Mouse (Mus musculus): ENCODE measurements at regions not wholly inside any gene's neighbourhood (a gene's known extent, or its start where the extent isn't known, plus 50 kb on each side); places are given as distances from the start of the nearest gene placed in this dataset.

DNA sequence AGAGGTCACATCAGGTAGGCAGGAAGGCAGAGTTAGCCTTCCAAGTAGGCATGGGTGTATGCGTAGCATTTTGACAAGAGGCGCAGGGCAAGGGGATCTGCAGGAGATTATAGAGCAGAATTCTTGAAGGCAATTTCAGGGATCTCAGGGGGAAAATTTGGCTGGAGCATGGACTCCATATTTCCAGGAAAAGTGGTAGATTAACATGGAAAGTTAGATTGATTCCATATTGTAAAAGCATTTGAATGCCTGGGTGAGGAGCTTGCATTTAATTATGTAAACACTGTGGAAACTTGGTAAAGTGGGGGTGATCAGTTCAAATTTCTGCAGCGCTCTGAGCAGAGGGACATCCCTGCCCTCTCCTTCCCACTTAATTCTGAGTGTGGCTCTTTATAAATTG, 146.7 kb downstream of the Pax3 start:
- ATAC-seq (ENCODE audit: insufficient read depth, low FRiP score, low read depth) = no peak
- Histone ChIP-seq H3K36me3 (no peaks in the 10 kb centered on the region), H3K9me3 (no peaks in the 10 kb centered on the region), H3K4me2 (no peak overlapping the region), H3K27me3 (replicated peaks) (no peaks in the 10 kb centered on the region), H3K4me3 (replicated peaks) (no peak overlapping the region), H3K4me1 (no peaks in the 10 kb centered on the region), H3K9ac (no peak overlapping the region), H3K27ac (no peak overlapping the region)
- 82% methylated on average over 3 of the region's 3 CpGs for WGBS

DNA sequence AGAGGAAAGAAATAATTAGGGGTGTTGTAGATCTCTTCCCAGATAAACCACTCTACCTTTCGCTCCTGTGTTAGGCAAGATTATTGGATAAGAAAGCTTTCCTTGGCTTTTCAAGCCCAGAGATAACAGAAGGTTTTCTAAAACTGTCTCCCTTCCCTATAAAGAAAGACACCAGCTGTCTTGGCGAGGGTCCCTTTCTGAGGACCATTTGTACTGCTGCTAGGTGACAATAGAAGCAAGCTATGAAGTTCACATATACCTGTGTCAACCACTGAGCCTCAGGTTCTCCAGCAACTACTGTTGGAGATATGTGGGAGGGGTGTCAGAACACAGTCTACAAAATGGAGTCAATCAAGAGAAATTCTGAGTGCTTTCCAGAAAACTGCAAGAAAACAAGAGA, 164.6 kb downstream of the Pax3 start:
- Histone ChIP-seq H3K36me3 (no peaks in the 10 kb centered on the region), H3K9ac (no peak overlapping the region), H3K4me1 (no peaks in the 10 kb centered on the region), H3K4me2 (no peak overlapping the region), H3K27ac (no peak overlapping the region), H3K27me3 (replicated peaks) (no peaks in the 10 kb centered on the region), H3K4me3 (replicated peaks) (no peak overlapping the region), H3K9me3 (no peaks in the 10 kb centered on the region)
- 77% methylated on average over 2 of the region's 2 CpGs for WGBS
- no peak for ATAC-seq (ENCODE audit: insufficient read depth, low FRiP score, low read depth)

DNA sequence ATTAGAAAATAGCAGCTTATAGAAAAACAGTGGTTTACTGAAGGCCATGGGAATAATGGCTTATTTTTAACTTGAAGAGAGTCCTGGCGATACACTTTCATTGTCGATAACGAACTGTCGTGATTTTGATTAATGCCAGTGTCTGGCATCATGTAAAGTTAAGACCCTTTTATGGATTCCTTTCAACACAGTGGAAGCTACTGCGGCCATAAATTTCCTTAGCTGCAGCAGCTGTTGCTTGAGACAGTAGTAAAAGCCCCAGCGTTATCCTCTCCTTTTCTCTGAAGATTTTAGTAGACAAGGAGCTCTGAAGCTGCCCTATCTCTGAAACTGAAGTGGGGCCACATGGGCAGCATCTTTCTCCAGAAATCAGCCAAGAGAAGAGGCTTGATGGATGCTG, 175.2 kb downstream of the Pax3 start:
- H3K9ac ChIP-seq = no peak overlapping the region
- H3K4me3 ChIP-seq (replicated peaks) = no peak overlapping the region
- H3K4me1 ChIP-seq = no peaks in the 10 kb centered on the region
- no peaks in the 10 kb centered on the region for H3K9me3 ChIP-seq
- 33% methylated on average over 6 of the region's 6 CpGs for WGBS
- H3K4me2 ChIP-seq = no peak overlapping the region
- H3K27me3 ChIP-seq (replicated peaks) = no peaks in the 10 kb centered on the region
- no peaks in the 10 kb centered on the region for H3K36me3 ChIP-seq
- no peak for ATAC-seq (ENCODE audit: insufficient read depth, low FRiP score, low read depth)
- H3K27ac ChIP-seq = no peak overlapping the region

DNA sequence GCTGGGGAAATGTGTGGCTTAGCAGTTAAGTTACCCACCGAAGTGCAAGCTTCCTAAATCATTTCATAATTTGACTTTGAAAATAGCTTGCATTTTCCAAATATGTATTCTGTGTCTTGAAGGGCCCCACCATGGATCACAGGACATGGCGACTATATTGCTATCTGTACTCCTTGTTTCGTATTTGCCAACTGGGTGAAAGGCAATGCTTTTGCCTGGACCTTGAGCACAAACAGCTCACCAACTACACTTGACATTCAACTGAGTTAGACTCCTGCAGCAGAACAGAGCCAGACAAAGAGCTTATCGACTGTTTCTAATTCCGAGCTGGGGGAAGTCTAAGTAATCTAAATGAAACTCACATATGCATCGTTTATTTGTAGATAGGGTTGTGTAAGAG, 175.9 kb downstream of the Pax3 start:
- H3K9me3 ChIP-seq = no peaks in the 10 kb centered on the region
- no peak overlapping the region for H3K9ac ChIP-seq
- no peaks in the 10 kb centered on the region for H3K27me3 ChIP-seq (replicated peaks)
- no peak overlapping the region for H3K27ac ChIP-seq
- no peak for ATAC-seq (ENCODE audit: insufficient read depth, low FRiP score, low read depth)
- H3K4me2 ChIP-seq = no peak overlapping the region
- WGBS = 72% methylated on average over 6 of the region's 6 CpGs
- no peaks in the 10 kb centered on the region for H3K36me3 ChIP-seq
- no peak overlapping the region for H3K4me3 ChIP-seq (replicated peaks)
- H3K4me1 ChIP-seq = no peaks in the 10 kb centered on the region

DNA sequence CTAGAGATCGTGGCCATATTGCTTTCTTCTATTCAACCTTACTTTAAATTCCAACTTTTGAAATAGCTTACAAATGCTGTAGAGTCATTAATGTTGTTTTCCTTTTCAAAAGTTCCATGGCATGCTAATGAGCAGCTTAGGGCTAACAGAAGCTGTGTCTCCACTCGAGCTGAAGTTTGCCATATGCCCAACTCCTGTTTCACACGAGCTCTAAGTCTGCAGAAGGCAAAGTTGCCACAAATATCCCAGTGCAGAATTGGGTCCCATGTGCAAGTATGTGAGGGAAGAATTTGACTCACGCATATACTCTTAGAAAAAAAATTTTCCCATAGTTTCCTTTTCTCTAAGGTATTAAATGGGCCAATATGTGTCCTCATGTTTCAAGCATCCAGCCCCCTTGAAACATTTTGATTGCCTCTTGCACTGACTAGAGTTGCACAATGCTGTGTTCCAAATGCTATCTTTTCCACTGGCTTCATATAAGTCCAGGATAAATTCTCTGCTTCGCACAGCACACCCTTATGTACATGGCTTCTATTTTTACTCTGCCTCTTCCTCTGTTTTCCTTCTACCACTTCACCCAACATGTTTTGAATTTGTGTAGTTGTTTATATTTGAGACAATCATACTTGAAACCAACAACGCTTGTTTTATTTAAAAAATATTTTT, 178.9 kb downstream of the Pax3 start:
- WGBS = 80% methylated on average over 6 of the region's 6 CpGs
- no peaks in the 10 kb centered on the region for H3K27me3 ChIP-seq (replicated peaks)

DNA sequence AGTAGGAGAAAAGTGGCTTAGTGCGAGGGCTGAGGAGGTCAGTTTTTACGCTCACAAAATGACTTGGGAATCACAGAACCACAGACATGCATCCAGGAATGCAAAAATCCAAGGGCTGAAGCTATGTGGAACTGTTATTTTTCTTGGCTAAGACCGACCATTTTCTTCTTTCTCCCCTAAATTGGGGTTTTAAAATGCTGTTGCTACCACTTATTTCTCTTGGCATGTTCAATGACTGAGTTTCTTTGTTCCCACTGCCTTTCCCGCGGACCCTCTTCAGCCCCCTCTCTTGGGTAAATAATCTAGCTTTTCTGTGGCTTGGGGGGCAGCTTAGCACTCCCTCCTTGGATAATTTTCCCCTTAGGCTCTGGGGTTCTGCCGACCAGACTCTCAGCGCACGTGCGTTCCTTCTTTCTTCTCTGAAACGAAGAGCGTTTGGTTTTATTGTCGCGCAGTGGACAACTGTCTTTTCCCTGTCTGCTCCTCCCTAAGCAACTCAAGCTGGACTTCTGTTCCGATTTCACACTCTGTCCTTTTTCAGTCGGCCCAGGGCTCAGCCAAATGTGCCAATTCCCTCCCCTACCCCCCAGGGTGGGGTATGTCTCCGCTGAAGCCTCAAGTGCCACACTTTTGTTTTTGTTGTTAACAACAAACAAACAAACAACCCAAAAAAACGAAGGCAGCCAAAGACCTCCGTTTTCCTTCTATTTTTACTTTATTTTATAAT, 180.2 kb downstream of the Pax3 start:
- Histone ChIP-seq H3K4me3 (replicated peaks) (no peak overlapping the region), H3K36me3 (no peaks in the 10 kb centered on the region), H3K27ac (no peak overlapping the region), H3K27me3 (replicated peaks) (no peaks in the 10 kb centered on the region), H3K4me2 (no peak overlapping the region), H3K9ac (no peak overlapping the region), H3K4me1 (no peaks in the 10 kb centered on the region), H3K9me3 (no peaks in the 10 kb centered on the region)
- ATAC-seq (ENCODE audit: insufficient read depth, low FRiP score, low read depth) = no peak
- 61% methylated on average over 18 of the region's 18 CpGs for WGBS

More for the DNA sequence above, 178.9 kb downstream of the Pax3 start:
- ATAC-seq (ENCODE audit: insufficient read depth, low FRiP score, low read depth) = no peak
- Histone ChIP-seq H3K9me3 (no peaks in the 10 kb centered on the region), H3K4me2 (no peak overlapping the region), H3K36me3 (no peaks in the 10 kb centered on the region), H3K9ac (no peak overlapping the region), H3K4me1 (no peaks in the 10 kb centered on the region), H3K4me3 (replicated peaks) (no peak overlapping the region), H3K27ac (no peak overlapping the region)

DNA sequence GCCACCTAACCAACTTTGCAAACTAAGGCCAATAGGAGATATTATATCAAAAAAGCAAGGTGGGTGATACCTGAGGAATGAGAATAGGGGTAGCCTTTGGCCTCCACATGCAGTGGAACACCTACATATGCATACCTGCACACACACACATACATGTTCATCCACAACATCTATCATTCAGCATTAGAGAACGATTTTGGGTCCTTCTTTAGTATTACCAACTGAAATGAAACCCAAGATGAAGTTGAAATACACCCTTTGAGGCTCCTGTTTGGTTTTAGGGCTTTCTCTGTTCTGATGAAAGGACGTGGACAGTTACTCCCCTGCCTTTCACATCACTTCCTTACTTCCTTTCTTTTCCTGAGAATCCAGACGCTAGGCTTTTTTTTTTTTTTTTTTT, 180.9 kb downstream of the Pax3 start:
- Histone ChIP-seq H3K4me2 (no peak overlapping the region), H3K27ac (no peak overlapping the region), H3K4me3 (replicated peaks) (no peak overlapping the region), H3K27me3 (replicated peaks) (no peaks in the 10 kb centered on the region), H3K9me3 (no peaks in the 10 kb centered on the region), H3K36me3 (no peaks in the 10 kb centered on the region), H3K4me1 (no peaks in the 10 kb centered on the region), H3K9ac (no peak overlapping the region)
- ATAC-seq (ENCODE audit: insufficient read depth, low FRiP score, low read depth) = no peak
- WGBS = 50% methylated on average over 3 of the region's 3 CpGs

DNA sequence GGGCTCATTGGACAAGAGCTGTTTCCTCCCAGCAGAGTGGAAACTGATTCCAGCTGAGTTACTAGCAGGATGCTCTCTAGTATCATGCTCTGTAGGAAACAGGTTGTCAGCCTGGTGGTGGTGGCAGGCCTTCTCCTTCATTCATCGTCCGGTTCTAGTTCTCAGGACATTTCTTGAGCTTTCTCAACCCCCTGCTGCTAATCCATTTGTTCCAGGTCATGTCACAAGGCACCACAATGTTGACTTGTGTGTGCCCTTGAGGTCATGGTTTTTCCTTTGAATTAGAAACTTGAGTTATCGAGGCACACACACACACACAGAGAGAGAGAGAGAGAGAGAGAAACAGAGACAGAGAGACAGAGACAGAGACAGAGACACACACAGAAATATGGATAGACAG, 183.5 kb downstream of the Pax3 start:
- H3K36me3 ChIP-seq = no peaks in the 10 kb centered on the region
- no peak overlapping the region for H3K9ac ChIP-seq
- H3K4me1 ChIP-seq = no peaks in the 10 kb centered on the region
- no peaks in the 10 kb centered on the region for H3K9me3 ChIP-seq
- WGBS = 43% methylated on average over 3 of the region's 3 CpGs
- no peak overlapping the region for H3K27ac ChIP-seq
- no peak for ATAC-seq (ENCODE audit: insufficient read depth, low FRiP score, low read depth)
- no peak overlapping the region for H3K4me3 ChIP-seq (replicated peaks)
- no peaks in the 10 kb centered on the region for H3K27me3 ChIP-seq (replicated peaks)
- H3K4me2 ChIP-seq = no peak overlapping the region

DNA sequence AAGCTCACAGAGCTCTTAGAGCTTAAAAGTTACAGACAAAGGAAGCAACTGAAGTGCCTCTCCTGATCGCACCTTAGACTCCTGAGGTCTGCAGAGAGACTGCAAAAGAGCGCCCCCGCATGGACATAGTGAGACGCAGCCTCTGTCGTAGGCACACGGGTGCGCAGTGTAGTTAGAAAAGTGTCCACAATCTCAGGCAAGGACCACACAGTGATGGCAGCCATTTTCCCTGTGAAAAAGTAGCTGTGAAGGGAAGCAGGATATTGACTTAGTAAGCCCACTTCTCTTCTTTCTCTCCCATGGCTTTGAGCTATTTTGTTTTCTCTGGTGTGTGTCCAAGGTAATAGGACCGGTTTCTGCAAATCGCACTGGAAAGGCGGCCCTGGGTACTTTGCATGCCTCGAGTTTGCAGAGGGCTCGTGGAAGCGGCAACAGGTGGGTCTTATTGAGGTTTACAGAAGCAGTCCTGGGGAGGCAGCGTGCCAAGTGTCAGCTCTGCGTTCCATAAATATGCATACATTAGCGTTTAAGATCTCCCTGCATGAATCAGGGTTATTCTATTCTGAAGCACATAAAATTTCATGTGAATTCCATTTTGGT, 188.0 kb downstream of the Pax3 start:
- Histone ChIP-seq H3K9ac (no peak overlapping the region), H3K4me2 (peak overlapping the region; percentile 30), H3K27ac (no peak overlapping the region), H3K9me3 (no peaks in the 10 kb centered on the region), H3K4me1 (no peaks in the 10 kb centered on the region), H3K27me3 (replicated peaks) (no peaks in the 10 kb centered on the region), H3K36me3 (no peaks in the 10 kb centered on the region), H3K4me3 (replicated peaks) (no peak overlapping the region)
- WGBS = 17% methylated on average over 16 of the region's 16 CpGs
- no peak for ATAC-seq (ENCODE audit: insufficient read depth, low FRiP score, low read depth)

DNA sequence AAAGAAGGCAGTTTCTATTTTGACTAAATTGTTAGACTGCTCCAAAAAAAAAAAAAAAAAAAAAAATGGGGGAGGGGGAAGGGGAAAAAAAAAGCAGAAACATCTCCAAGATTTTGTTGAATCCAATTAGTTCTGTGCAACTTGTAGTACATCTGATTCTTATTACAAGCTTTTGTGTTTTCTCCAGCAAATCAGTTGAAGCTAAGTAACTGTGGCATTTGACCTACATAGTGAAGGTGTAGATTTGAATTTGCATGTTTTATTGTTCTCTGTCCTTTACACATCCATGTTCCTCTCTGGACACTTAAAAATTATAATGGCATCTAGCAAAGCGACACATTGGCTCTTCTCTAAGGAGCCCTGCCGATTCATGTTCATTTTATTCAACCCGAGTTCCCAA, 192.6 kb downstream of the Pax3 start:
- no peak overlapping the region for H3K4me3 ChIP-seq (replicated peaks)
- no peak overlapping the region for H3K4me2 ChIP-seq
- H3K36me3 ChIP-seq = no peaks in the 10 kb centered on the region
- no peak for ATAC-seq (ENCODE audit: insufficient read depth, low FRiP score, low read depth)
- WGBS = 86% methylated on average over 3 of the region's 3 CpGs
- H3K27ac ChIP-seq = no peak overlapping the region
- H3K9me3 ChIP-seq = no peaks in the 10 kb centered on the region
- H3K9ac ChIP-seq = no peak overlapping the region
- H3K27me3 ChIP-seq (replicated peaks) = no peaks in the 10 kb centered on the region
- no peaks in the 10 kb centered on the region for H3K4me1 ChIP-seq

DNA sequence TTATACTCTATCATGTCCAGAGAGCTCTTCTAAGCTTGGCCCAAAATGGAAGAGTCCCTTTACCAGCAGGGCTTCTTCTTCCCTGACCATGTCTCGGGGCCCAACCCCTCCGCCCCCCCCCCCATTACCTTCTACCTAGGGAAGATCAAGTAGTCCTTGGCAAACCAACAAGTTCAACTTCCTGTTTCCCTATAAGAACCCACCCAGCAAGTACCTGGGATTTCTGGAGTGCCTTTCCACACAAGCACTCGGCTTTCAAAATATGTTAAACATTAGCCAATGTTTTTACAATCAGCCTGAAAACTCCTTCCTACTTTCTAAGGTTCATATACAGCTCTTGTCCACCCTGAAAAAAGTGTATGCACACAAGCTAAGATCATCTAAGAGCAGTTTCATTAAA, 198.2 kb downstream of the Pax3 start:
- WGBS = 78% methylated on average over 3 of the region's 3 CpGs
- Histone ChIP-seq H3K9ac (no peak overlapping the region), H3K9me3 (no peaks in the 10 kb centered on the region), H3K27ac (no peak overlapping the region), H3K4me2 (no peak overlapping the region), H3K27me3 (replicated peaks) (no peaks in the 10 kb centered on the region), H3K36me3 (no peaks in the 10 kb centered on the region), H3K4me1 (no peaks in the 10 kb centered on the region), H3K4me3 (replicated peaks) (no peak overlapping the region)
- no peak for ATAC-seq (ENCODE audit: insufficient read depth, low FRiP score, low read depth)

DNA sequence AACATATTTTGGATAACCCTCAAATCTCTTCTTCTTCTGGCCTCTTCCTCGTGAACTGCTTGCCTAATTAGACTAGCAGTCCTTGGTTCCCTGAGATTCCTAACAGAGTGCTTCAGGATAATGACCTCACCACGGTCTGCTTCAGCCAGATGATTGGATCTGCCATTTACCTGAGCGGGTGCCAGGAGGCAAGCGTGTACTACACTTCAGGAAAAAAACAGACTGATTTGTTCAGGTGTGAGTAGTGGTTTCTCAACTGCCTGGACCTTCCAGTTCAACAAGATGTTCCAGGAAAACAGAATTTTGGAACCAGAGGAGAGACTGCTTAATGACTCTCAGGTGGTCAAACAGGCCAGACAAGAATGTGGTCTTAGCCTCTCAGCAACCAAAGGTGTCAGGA, 215.4 kb downstream of the Pax3 start:
- Histone ChIP-seq H3K4me2 (no peak overlapping the region), H3K27ac (no peak overlapping the region), H3K27me3 (replicated peaks) (no peaks in the 10 kb centered on the region), H3K36me3 (no peaks in the 10 kb centered on the region), H3K4me1 (no peaks in the 10 kb centered on the region), H3K4me3 (replicated peaks) (no peak overlapping the region), H3K9me3 (no peaks in the 10 kb centered on the region), H3K9ac (no peak overlapping the region)
- ATAC-seq (ENCODE audit: insufficient read depth, low FRiP score, low read depth) = no peak
- WGBS = 58% methylated on average over 4 of the region's 4 CpGs
